Mouse (Mus musculus) frontal cortex, adult 2 months (tissue): Measurements from ENCODE around the gene Fat3. TPM values are rescaled to one million over a fixed set of nuclear protein-coding genes. Genes with fewer than 3 reads are reported as not detected.

Experiments
- DNase-seq, 2 experiments: peaks; one replicate each; pipeline ENCODE4 v3.0.0; 2022; ENCODE audit warnings: low spot score in 1 of 2; ENCODE audit errors: extremely low spot score in 1 of 2
- polyA plus RNA-seq: library from polyadenylated mRNA; depleted of rRNA; stranded (reverse); fragments of >200 nt; gene quantifications from 2 replicates; pipeline ENCODE4 v1.2.3, GENCODE M21; 2012

Fat3 gene
- polyA plus RNA-seq, 1 experiment = 39.0 TPM

DNA sequence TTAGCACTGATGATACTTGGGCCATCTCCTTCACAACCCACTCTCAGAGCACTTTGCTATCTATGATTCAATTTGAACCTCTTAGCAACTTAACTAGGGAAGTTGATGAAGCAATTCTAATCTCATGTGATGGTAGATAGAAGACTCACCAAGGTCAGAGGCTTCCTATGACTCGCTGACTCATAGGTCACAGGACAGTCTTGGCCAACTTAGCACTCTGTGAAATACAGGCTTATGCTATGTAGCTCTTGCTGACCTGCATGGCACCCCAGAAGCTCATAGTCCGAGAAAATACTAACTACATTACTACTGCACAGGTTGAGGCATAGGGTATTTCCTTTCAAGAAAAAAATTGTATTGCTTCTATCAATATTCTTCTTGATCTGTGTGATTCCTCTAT lies 454.4 kb downstream of the Fat3 start:
- DNase-seq = no peak

DNA sequence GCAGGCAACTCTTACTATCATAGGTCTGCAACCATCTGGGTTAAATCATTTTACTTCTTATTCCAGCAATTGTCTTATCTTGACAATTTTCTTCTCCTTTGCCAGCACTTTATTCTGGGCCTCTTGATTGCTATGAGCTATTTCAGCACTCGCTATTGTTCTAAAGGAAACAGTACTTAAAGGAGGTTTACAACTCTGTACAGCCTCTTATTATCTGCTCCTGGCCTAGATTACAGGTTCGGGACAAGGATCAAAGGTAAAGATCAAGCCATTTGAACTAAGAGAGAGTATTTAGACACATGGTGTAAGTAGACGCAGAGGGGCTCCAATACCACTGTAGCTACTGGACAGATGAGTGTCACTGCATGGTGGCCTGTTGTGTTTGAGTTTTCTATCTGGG lies 463.7 kb downstream of the Fat3 start:
- no peak for DNase-seq

DNA sequence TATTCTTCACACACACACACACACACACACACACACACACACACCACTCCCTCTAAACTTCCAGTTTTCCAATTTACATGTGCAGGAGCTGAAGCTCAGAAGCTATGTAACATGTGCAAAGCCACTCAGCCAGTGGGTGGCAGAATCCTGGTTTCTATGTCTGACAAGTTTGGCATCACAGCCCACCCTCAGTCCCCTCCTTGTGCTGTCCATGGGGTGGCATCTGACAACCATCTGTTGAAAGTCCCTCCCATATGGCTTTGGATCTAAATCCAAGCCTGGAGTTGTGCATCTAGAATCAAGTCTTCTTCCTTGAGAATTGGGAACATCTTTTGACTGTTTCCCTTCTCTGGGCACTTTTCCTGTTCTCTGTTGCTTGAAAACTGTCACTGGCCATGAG lies 464.7 kb downstream of the Fat3 start:
- DNase-seq = peak; percentile 53 to 67

DNA sequence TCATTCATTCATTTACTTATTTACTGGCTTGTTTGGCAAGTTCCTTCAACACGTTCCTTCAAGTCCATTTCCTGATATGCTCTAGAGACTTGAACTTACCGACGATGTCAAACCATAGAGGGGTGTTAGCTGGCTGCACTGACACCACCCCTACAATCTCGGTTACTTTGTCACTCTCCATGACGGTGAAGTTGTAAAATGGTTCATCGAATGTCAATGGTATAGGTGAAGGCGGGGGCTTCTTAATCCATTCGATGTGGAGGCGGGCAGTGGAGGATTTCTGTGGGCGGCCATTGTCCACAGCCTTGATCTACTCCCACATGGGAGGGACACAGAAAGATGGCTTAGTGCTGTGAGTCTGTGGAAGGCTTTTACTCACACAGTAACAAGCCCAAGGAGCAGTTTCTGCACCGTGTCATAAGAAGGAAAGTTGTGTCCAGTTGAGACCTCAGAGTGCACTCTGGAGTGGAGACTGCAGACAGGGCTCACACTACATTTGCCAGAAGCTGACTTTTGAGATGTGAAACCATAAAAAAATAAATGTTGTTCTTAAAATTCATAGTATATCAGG lies 471.3 kb downstream of the Fat3 start:
- DNase-seq = no peak

DNA sequence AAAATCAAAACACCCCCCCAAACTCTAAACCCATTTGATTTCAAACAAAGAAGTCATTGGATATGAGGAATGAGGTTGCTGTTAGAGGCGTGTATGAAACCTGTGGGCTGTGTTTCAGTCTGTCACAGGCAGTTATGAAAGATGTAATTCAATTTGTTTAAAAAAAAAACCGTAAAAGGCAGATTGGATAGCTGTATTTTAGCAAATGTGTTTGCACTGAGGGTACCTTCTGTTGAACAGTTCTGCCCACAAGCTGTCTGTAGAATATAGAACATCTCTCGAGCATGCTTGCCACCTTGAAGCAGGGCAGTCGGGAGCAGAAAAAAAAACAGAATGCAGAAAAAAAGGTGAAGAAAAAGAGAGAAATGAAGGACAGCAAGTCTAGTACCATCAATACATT lies 472.0 kb downstream of the Fat3 start:
- peak; percentile 47 to 58 for DNase-seq

DNA sequence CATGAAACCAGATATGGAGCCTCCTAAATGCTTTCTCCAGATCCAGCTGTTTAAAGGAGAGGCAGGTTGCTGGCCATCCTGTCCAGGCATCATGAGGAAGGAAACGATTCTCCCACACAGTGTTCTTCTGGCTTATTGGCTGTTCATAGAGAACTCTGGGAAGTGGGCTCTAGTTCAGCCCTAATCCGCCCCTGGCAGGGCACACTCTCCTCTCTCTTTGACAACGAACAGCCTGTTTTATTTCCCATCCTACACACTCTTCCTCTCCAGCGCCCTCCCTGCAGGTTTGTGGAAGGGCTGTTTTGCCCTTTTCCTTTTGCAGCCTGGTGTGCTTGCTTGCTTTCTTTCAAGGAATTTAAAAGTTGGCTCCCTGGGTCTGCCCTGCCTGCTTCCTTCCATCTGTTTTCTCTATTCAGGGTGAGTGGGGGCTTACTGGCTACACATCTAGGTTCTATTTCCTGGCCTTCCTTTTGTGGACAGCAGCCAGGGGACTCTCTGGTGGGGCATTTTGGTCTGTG lies 472.6 kb downstream of the Fat3 start:
- DNase-seq = peak; percentile 59 to 60

DNA sequence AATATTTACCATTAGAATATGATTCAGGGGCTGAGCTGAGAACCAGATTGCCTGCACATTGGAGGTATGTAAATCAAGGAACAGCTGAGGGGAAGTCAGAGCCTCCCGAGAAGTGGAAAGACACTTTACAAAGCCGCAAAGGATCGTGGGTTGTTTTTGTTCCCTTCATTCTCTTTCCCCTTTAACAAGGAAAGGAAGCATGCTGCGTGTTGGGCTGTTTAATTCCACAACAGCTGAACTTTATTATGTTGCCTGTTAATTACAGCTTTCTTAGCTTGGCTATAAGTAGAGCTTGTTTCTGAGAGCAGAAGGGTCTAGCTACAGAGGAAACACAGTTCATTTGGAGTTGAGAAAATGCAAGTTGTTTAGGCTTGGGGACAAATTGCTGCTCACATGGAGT lies 475.0 kb downstream of the Fat3 start:
- no peak for DNase-seq

DNA sequence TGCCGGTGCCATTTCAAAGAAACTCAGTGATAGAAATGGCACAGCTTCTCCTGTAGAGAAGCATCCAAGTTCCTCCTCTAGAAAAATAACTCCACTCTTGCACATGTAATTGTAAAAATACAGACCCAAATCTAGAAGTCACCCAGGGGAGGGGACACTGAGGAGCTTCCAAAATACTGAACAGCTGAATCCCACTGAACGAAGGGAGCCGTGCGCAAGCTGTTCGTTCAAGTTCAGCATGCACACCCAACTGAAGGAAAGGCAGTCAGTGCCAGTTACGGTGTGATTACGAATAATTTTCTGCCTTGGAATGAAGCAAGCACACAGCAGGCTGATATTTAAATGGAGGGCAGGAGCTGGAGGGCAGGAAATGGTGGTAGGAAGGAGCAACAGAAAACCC lies 476.4 kb downstream of the Fat3 start:
- no peak for DNase-seq

DNA sequence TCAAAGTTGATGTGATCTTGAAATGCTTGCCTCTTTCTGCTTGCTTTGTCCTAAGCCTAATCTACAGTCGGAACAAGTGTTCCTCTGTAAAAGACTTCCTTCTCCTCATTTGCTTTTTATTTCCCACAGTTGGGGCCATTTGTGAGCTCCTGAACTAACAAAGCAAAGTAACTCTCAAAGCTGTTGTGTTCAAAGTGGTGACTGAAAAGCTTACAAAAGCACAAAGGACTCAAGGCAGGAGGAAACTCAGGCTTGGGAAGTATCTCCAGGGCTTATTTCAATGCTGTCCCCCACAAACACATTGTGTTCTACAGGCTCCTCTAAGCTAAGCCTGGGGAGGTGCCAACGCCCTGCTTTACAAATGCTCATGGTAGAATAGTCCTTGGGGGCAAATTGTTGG lies 487.0 kb downstream of the Fat3 start:
- DNase-seq = peak in 1 of 2 experiments; percentile 35

DNA sequence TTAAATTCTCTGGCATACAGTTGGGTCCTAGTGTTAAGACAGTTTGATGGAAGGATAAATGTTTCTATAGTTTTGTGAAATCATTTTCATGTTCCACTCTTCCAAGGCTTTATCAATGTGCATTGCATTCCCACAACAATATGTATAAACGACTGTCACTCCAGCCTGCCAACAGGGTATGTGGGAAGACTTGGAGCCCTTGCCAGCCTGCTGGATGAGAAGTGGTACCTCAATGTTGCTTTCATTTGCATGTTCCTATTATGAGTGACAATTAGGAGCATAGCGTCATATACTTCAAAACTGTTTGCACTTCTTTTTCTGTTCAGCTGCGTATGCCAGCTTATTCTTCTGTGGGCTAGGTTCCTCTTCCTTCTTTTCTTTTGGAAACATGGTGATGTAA lies 489.7 kb downstream of the Fat3 start:
- DNase-seq = peak in 1 of 2 experiments; percentile 34

DNA sequence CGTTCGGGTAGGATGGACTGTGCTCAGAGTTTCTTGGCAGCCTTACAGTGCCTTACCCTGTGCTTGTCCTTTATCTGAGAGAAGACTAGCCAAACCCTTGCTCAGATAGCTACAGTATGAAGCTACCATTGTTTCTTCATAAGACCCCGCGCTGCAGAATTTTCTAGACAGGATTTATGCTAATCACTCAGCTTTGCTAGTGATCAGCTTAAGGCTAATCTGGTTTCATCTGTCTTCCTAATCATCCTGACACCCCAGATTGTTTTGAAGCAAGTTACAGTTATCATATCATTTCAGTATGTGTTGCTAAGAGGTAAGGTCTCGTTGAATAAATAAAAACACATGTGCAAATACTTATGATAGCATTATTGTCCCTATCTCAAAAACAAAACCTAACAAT lies 493.6 kb downstream of the Fat3 start:
- no peak for DNase-seq

DNA sequence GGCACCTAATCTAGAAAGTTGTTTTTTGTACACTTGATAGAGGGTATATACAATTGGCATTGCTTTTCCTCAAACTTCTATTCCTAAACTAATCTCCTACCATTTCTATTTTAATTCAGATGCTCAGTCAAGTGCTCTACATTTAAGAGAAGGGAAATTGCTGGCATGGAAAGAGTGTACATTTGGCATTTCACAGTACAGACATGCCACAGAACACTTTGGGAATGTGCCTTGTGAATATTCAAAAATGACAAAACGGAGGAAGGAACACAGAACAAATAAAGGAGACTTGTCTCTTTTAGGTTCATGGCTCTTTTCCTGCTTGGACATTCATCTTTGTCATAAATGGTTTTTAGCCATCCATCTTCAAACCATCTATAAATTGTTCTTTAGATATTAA lies 498.1 kb downstream of the Fat3 start:
- DNase-seq = peak in 1 of 2 experiments; percentile 39

DNA sequence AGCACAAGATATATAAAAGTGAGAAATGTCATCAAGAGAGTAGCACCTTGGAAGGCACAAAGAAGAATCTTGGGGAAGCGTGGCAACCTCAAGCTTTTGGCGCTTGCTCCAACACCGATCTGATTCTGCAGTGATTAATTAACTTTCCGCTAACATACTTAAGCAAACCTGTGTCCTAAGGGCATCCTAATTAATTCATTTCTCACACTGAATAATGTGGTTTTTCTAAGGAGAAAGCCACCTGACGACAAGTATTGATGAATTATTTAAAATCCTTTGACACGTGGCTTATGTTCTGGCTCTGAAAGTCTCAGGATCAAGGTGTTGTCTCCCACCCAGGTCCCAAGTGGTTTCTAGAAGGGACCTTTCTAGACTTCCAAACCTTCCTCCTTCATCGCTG lies 506.3 kb downstream of the Fat3 start:
- DNase-seq = no peak

DNA sequence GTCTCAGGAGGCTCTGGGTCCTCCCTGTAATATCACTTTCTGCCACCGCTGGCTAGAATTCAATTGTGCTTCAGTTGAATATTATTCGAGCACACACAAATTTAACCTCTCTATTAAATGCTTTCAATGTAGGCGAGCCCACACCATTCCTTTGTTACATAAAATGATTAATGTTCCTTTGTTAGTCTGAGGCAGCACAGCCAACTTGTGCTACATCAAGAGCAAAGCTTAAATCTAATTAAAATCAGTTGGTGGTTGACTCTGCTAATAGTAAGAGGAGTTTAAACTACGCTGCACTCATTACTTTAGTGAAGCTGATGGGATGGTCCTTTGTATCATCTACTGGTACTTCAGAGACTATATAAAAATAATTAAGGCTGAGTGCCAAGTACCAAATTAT lies 506.9 kb downstream of the Fat3 start:
- peak in 1 of 2 experiments; percentile 13 for DNase-seq

DNA sequence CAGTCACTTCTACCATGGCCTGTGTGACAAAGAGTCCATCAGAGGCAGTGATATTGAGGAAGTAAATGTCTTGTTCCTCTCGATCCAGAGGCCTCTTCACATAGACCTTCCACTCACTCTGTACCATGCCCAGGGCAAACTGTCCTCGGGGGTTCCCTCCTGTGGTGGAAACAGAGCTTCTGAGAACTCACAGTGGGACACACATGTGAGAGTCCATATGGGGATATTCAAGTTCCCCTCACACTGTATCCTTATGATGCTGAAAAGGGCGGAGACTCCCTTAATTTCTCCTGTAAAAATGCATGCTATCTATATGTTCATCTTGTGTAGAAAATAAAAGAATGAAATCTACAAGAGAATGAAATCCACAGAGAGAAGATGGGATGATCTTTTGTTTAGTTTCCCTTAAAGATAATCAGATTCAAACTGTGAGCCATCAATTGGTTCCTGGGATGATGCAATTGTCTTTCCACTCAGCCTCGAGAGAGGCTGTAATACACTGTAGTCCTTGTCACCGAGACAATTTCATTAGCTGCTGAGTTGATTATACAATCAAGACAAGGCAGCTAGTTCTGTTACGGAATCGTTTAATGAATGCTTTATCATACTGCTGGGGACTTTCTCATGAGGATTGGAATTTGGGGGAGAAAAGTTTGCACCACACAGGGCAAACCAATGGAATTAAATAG lies 508.8 kb downstream of the Fat3 start:
- DNase-seq = no peak

DNA sequence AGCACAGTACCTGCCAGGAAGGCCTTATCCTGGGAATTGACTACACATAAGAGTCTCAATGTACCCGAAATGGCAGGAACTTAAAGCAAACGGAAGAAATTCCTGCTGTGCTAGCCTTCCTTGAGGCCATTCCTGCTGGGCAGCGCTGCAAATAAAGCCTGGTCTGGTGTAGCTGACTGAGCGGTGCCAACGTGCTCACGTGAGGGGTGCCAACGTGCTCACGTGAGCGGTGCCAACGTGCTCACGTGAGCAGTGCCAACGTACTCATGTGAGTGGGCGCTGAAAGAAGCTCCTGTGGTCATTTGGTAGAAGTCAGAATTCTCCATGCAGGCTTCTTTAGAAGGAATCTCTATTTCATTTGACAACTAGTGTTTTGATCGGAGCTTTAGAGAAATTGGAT lies 522.8 kb downstream of the Fat3 start:
- no peak for DNase-seq

DNA sequence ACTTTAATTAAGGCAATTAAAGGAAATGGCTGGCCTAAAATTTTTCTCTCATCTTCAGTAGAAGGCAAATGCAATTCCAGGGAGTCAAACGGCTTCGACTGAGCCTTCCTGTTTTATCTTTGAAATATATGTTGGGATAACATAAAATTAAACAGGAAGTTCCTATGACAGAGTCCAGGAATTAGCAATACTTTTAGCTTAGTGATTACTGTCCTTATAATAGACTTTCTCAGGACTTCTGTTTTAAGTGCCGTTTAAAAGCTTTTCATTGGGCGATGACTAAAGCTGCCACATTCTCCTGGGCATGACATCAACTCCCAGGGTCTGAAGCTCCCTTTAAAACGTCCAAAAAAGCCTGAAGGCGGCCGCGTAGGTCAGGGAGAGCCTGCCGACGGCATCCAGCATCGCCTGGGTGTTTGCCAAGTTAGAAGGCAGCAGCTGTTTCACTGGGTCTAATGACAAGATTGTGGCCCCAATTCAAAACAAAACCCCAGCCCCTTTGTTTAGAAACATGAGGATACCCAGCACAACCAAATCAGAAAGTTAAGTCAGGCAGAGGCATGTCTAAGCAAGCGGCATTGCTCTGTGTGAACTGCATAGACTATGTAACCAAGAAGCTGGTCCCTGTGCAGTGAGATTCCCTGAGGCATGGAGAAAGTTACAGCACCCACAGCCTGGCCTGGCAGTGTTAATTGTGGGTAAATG lies 524.0 kb downstream of the Fat3 start:
- no peak for DNase-seq

DNA sequence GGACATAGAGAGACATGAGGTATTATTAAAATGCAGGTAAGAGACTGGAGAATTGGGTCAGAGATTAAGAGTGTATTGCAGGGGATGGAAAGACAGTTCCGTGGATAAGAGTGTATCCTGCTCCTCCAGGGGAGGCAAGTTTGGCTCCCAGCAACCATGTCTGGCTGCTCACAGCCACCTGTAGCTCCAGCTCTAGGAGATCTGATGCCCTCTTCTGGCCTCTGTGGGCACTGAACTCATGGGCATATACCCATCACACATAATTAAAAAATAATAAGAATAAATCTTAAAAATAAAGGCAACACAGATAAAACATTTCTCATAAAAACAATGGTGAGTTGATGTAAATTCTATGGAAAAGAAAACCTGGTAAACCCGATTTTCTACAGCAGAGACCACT lies 525.1 kb downstream of the Fat3 start:
- no peak for DNase-seq

DNA sequence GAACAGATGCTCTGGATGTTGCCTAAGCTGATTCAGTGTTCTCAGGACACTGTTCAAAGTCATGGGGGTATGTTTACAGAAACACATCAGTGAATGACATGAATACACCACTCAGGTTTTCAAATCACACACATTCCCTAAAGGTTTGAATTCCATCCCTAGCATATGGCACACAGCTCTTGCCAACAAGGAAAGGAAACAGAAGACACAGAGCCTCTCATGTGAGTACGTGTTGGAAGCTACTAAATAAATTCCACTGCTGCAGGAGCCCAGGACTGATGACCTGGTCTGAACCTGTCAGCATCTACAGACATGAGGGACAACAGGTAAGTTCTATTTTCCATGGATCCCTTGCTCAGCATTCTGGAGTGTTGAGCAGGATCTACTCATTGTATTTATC lies 528.9 kb downstream of the Fat3 start:
- DNase-seq = no peak

DNA sequence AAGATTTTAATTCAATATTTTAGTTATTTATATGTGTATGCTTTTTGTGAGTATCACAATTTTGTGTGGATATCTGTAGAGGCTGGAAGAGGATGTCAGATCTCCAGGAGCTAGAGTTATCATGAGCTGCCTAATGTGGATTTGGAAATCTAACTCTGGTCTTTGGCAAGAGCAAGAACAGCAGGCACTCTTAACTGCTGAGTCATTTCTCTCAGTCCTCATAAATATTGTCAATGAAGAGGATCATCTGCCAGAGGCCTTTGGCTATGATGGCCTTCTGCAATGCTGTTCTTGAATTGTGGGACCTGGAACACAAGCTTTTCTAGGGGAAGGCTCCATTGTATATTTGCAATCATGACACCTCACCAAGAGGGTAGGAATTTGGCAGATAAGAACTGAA lies 529.7 kb downstream of the Fat3 start:
- no peak for DNase-seq

DNA sequence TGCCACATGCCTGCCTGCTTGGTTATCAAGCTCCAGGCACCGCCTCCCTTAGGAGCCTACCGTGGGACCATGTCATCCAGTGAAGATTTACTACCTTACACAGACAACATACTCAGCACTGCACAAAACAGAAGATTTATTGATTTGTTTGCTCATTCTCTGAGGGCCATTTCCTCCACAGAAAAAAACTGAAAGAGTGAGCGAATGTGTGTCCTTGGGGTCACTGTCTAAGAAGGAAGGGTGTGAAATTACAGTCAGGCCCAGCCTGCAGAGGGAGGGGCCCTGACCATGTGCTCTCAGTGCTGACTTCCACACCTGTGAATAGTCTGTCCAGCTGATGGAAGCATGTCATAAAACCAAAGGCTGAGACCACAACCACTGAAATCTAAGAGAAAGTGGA lies 536.9 kb downstream of the Fat3 start:
- no peak for DNase-seq

DNA sequence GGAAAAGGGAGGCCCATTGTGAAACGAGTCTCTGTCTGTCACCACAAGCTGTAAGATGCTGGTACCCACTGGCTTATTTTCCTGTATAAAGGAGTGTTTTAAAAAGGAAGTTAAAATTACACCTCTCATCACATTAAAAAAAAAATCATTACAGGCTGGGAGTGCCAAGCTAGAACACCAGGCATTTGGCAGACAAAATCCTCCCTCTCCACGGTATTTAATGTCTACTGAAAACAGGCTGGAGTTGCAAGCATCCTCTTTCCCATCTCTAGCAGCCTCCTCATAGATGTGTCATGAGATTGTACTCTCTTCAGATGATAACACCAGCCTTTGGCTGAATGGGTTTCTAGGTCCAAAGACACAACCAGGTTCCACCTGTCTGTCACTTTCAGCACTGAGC lies 538.2 kb downstream of the Fat3 start:
- DNase-seq = peak; percentile 27 to 64
